Comparison of ENCODE assay signal across 8 mouse cellular contexts in genomic region chr4:119430678-119431077, GRCm38 (mm10). TPM values are rescaled to one million over a fixed set of nuclear protein-coding genes. Genes with fewer than 3 reads are reported as not detected.
DNase-seq lines count a peak whose midpoint lies in the region; ATAC-seq and TF ChIP-seq lines count a peak whose summit lies in the region.

No protein-coding gene starts in this region.

- no peaks in the 10 kb centered on the region for H3K36me3 ChIP-seq in heart, embryonic 10.5 days
- H3K36me3 ChIP-seq in kidney, postnatal 0 days (ENCODE audit: insufficient read depth, low read length) = no peaks in the 10 kb centered on the region
- H3K36me3 ChIP-seq in thymus, adult 2 months (ENCODE audit: control insufficient read depth, insufficient read depth, low read length) = no peaks in the 10 kb centered on the region

- 0 out of 2 replicates have a peak, but pooled peaks cover under 1% of the 10 kb centered on the region for H3K9me3 ChIP-seq in heart, embryonic 10.5 days
- no peaks in the 10 kb centered on the region for H3K9me3 ChIP-seq in kidney, postnatal 0 days (replicated peaks; ENCODE audit: low read length)

- no peak for TF ChIP-seq POLR2A in brain, embryonic 14.5 days (IDR thresholded peaks at IDR 0.05; ENCODE audit: borderline replicate concordance, extremely low read depth, insufficient read depth, insufficient read length, poor library complexity, severe bottlenecking)
- TF ChIP-seq POLR2A in thymus, adult 2 months (IDR thresholded peaks at IDR 0.05; ENCODE audit: control insufficient read depth, extremely low read depth, insufficient read depth, low read length, poor library complexity) = no peak

- TF ChIP-seq CTCF in brain, embryonic 14.5 days (IDR thresholded peaks at IDR 0.05; ENCODE audit: borderline replicate concordance, extremely low read depth, insufficient read depth, insufficient read length) = peak; percentile 63
- peak; percentile 73 for TF ChIP-seq CTCF in gastrocnemius, adult 2 months (IDR thresholded peaks at IDR 0.05)
- peak; percentile 69 for TF ChIP-seq CTCF in kidney, postnatal 0 days (IDR thresholded peaks at IDR 0.05; ENCODE audit: low read depth)
- 0 out of 2 replicates have a peak, but pooled peaks have one; percentile 55 for TF ChIP-seq CTCF in thymus, adult 2 months (IDR thresholded peaks at IDR 0.05; ENCODE audit: borderline replicate concordance, control insufficient read depth, extremely low read depth, insufficient read depth, low read length, poor library complexity)

- peak; percentile 41 to 72 for DNase-seq in heart, adult 18-20 months
- DNase-seq in heart, embryonic 10.5 days (ENCODE audit: low spot score) = no peak
- DNase-seq in CD4-positive, CD25-positive, alpha-beta regulatory T cell, adult 2 months (ENCODE audit: low read depth, low spot score) = peak; percentile 71
- peak; percentile 42 for DNase-seq in brain, embryonic 14.5 days (ENCODE audit: low read depth)
- peak; percentile 68 for DNase-seq in gastrocnemius, adult 2 months
- DNase-seq in kidney, postnatal 0 days (ENCODE audit: low spot score) = peak; percentile 50
- peak; percentile 67 for DNase-seq in thymus, adult 2 months

- H3K4me2 ChIP-seq in kidney, postnatal 0 days (ENCODE audit: low read length) = no peak overlapping the region

- no peaks in the 10 kb centered on the region for H3K4me1 ChIP-seq in heart, embryonic 10.5 days
- no peaks in the 10 kb centered on the region for H3K4me1 ChIP-seq in kidney, postnatal 0 days (replicated peaks; ENCODE audit: insufficient read depth, low read length)
- H3K4me1 ChIP-seq in thymus, adult 2 months (replicated peaks; ENCODE audit: control insufficient read depth, insufficient read depth, low read length) = peaks cover 3% of the 10 kb centered on the region

- no peak overlapping the region for H3K27ac ChIP-seq in heart, embryonic 10.5 days
- H3K27ac ChIP-seq in gastrocnemius, adult 2 months = no peak overlapping the region
- no peak overlapping the region for H3K27ac ChIP-seq in kidney, postnatal 0 days
- no peak overlapping the region for H3K27ac ChIP-seq in thymus, adult 2 months (ENCODE audit: control insufficient read depth, insufficient read depth, low read length)

- no peak overlapping the region for H3K4me3 ChIP-seq in heart, embryonic 10.5 days
- H3K4me3 ChIP-seq in gastrocnemius, adult 2 months = no peak overlapping the region
- no peak overlapping the region for H3K4me3 ChIP-seq in kidney, postnatal 0 days (replicated peaks; ENCODE audit: low read depth, low read length)
- H3K4me3 ChIP-seq in thymus, adult 2 months (ENCODE audit: control insufficient read depth, insufficient read depth, low read length) = no peak overlapping the region

- intact Hi-C loops in gastrocnemius, adult 2 months (cut with DNase I) = loop anchor here (2.0 kb wide), 3 partner anchors 60 to 236 kb away; no protein-coding TSS in a partner anchor

- no peak overlapping the region for H3K9ac ChIP-seq in kidney, postnatal 0 days (ENCODE audit: low read depth, low read length)

- ATAC-seq in kidney, postnatal 0 days (replicated peaks; ENCODE audit: low FRiP score, low read depth) = peak; percentile 54; the same call in 1 of the 2 replicates
- ATAC-seq in megakaryocyte, adult 5-6 weeks (ENCODE audit: poor library complexity, severe bottlenecking) = peak; percentile 92

- 0 out of 2 replicates have a peak, but pooled peaks cover 8% of the 10 kb centered on the region for H3K27me3 ChIP-seq in heart, embryonic 10.5 days (ENCODE audit: insufficient read depth, poor library complexity, severe bottlenecking)
- no peaks in the 10 kb centered on the region for H3K27me3 ChIP-seq in kidney, postnatal 0 days (ENCODE audit: insufficient read depth, low read length)
- H3K27me3 ChIP-seq in thymus, adult 2 months (ENCODE audit: control insufficient read depth, insufficient read depth, low read length) = no peaks in the 10 kb centered on the region

- WGBS in heart, embryonic 10.5 days = 23% methylated on average over 5 of the region's 5 CpGs
- 24% methylated on average over 5 of the region's 5 CpGs for WGBS in kidney, postnatal 0 days
- WGBS in thymus, adult 2 months = 27% methylated on average over 5 of the region's 5 CpGs

RNA-seq across cellular contexts. Expression of gene Zmynd12, which starts 8.1 kb away (rescaled TPM):
- not detected for total RNA-seq in heart, adult 18-20 months (2021)
- 0.15 and 0.34 TPM in 2 replicates for polyA plus RNA-seq in heart, embryonic 10.5 days (2016; fragmentation: Nextera tagmentation; extraction: Ambion mirVana)
- polyA plus RNA-seq in brain, embryonic 14.5 days (2012; rRNA removed) = 0.37 and 0.53 TPM in 2 replicates
- total RNA-seq in gastrocnemius, adult 2 months (2021) = not detected
- 1.6 and 1.7 TPM in 2 replicates for polyA plus RNA-seq in kidney, postnatal 0 days (2015; fragmentation: Nextera tagmentation; extraction: Ambion mirVana)
- total RNA-seq in megakaryocyte, adult 5-6 weeks (2015) = not detected in 2 replicates
- not detected in 2 replicates for total RNA-seq in megakaryocyte, adult 5-6 weeks (2017)
- polyA plus RNA-seq in thymus, adult 2 months (2012; rRNA removed) = 0.35 and 0.55 TPM in 2 replicates

RNA-seq across cellular contexts. Expression of gene Ppcs, which starts 8.5 kb away (rescaled TPM):
- total RNA-seq in heart, adult 18-20 months (2021) = 10 to 100 TPM; 11.4 to 12.6 TPM
- 30.4 and 33.5 TPM in 2 replicates for polyA plus RNA-seq in heart, embryonic 10.5 days (2016; fragmentation: Nextera tagmentation; extraction: Ambion mirVana)
- polyA plus RNA-seq in brain, embryonic 14.5 days (2012; rRNA removed) = 10.4 and 12.1 TPM in 2 replicates
- total RNA-seq in gastrocnemius, adult 2 months (2021) = 1 to 10 TPM; 4.0 to 5.0 TPM
- polyA plus RNA-seq in kidney, postnatal 0 days (2015; fragmentation: Nextera tagmentation; extraction: Ambion mirVana) = 64.5 and 68.0 TPM in 2 replicates
- 8.0 and 8.6 TPM in 2 replicates for total RNA-seq in megakaryocyte, adult 5-6 weeks (2015)
- total RNA-seq in megakaryocyte, adult 5-6 weeks (2017) = 7.2 and 7.6 TPM in 2 replicates
- 20.1 and 21.8 TPM in 2 replicates for polyA plus RNA-seq in thymus, adult 2 months (2012; rRNA removed)

RNA-seq across cellular contexts. Expression of gene Ccdc30, which starts 15.4 kb away (rescaled TPM):
- total RNA-seq in heart, adult 18-20 months (2021) = under 1 TPM in 1 of 2 experiments, not detected in 1; 0.59 TPM
- polyA plus RNA-seq in heart, embryonic 10.5 days (2016; fragmentation: Nextera tagmentation; extraction: Ambion mirVana) = 3.1 and 3.6 TPM in 2 replicates
- 8.7 and 11.3 TPM in 2 replicates for polyA plus RNA-seq in brain, embryonic 14.5 days (2012; rRNA removed)
- total RNA-seq in gastrocnemius, adult 2 months (2021) = not detected
- 6.6 and 7.6 TPM in 2 replicates for polyA plus RNA-seq in kidney, postnatal 0 days (2015; fragmentation: Nextera tagmentation; extraction: Ambion mirVana)
- total RNA-seq in megakaryocyte, adult 5-6 weeks (2015) = 0.07 TPM in 1 of 2 replicates, not detected in the other
- not detected in 2 replicates for total RNA-seq in megakaryocyte, adult 5-6 weeks (2017)
- polyA plus RNA-seq in thymus, adult 2 months (2012; rRNA removed) = 3.4 and 3.7 TPM in 2 replicates
